Mouse (Mus musculus): ENCODE data around the gene AC124108.1.

AC124108.1 gene

DNA sequence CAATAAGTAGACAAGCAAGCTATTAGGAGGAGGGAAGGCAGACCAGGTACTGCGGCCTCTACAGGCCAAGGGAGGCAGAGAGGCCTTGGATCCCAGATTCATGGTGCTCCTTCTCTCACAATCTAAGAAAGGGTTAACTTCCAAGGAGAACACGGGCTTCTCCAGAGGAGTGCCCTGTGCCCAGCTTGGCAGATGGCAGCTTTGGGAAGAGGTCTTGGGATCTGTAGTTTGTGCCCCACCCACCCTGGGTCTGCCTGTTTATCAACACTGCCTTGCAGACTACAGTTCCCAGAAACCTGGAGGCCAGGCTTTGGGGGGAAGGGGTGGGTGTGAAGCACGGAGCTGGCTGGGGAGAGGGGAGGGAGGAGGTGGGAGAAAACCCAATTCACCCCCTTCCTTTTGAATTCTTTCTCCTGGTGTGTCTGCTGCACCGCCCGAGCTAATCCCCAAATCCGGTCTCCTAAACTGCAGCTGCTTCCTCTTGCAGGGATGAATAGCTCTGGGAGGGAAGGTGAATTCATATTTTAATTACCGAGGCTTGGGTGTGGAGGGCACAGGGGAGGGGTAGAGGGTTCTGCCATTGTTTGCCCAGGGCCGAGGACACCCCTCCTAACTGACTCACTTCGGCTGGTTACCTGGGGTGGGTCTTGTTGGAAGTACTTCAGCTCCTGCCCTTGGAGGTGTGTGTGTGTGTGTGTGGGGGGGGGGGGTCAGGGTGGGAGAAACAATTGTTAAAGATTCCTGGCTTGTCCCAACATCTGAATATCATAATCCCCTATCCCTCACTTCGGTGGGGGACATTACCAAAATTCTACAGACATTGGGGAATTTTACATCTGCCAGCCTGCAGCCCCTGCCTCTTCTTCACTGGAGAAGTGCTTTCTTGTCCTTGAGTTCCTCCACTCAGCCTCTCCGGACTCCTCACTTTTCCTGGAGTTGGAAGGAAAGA, 9.6 kb downstream of the AC124108.1 start:
- in situ Hi-C loops (cut with MboI, MseI): no loop called here

DNA sequence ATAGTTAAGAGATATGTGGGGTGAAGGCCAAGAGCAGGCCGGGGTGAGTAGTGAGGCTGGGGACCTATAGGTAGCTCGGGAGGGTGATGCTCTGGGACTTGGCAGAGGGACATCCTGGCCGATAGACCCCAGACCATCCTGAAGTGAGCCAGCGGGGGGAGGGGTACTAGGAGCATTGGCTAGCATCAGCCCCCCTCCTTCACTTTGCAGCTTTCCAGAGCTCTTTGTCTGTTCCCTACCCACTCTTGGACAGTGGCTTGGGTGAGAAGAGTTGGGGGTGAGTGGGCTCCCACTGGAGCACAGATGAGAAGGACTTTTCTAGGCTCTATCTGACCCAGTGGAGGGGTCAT, 10.2 kb downstream of the AC124108.1 start:
- in situ Hi-C loops (cut with MboI, MseI): no loop called here

DNA sequence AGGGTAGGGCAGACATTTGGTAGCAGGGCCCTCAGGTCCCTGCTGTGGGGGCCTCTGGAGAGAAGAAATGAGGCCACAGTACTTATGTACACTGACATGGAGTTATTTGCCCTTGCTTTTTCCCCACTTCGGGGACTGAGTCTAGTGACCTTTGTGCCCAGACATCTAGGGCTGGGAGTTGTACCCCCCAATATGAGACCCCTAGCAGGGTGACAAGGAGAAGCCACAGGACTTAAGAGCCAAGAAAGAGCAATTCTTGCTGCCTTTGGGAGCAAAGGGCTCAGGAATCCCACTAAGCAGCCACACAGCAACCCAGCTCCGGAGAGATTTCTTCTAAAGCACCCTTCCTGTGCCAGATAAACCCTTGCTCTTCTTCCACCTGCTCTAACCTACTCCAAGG, 10.7 kb downstream of the AC124108.1 start:
- in situ Hi-C loops (cut with MboI, MseI): no loop called here

DNA sequence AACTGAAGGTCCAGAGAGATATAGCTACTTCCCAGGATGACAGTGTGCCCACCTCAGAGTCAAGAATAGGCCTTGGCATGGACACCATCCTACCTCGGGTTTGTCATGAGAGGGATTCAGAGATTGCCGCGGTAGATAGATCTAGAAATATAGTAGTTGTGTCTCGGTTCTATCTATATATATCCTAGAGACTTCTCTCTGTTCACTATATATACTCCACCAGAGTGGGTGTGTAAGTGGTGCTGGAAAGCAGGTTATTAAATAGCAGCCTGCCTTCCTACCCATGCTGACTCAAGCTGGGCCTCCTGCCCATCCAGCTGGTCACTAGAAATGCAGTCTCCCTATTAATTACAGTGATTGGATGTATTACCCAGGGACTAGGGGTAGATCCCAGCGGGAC, 11.5 kb downstream of the AC124108.1 start:
- in situ Hi-C loops (cut with MboI, MseI): no loop called here

DNA sequence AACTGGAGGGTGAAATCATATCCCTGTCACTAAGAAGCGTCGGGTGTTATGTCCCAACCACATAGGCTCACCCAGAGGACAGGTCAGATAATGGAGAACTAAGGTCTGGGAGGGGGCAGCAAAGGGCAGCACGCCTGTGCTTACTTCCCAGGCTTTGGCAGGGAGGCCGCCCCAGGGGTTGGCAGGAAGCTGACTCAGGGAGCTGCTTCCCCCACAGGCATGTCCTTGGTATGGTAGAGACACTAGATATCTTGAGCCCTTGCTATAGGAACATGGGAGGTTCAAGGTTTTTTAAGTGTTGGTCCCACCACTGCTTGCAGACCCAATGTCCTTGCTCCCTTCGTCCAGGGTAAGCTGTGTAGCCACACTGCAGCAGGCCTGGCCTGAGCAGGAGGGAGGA, 14.7 kb downstream of the AC124108.1 start:
- in situ Hi-C loops (cut with MboI, MseI): loop anchor here (5.0 kb wide), 1 partner anchor 44 kb away; no protein-coding TSS in a partner anchor

DNA sequence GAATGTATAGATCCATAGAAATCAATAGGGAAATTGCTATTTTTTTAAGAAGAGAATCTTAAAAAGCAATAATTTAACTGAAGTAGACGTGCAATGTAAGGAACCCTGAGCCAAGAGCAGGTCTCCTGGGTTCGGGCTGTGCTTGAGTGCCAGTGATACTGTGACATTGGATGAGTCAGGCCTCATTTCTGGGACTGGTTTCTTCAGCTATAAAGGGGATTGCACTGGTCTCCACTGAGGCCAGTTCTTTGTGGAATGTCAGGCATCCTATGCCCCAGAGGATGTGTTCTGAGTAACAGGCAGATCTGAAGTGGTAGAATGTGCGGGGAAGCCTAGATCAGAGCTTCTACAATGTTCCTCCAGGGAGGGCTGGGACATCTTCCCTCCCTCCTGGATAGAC, 15.6 kb downstream of the AC124108.1 start:
- in situ Hi-C loops (cut with MboI, MseI): loop anchor here (5.0 kb wide), 1 partner anchor 45 kb away; no protein-coding TSS in a partner anchor

DNA sequence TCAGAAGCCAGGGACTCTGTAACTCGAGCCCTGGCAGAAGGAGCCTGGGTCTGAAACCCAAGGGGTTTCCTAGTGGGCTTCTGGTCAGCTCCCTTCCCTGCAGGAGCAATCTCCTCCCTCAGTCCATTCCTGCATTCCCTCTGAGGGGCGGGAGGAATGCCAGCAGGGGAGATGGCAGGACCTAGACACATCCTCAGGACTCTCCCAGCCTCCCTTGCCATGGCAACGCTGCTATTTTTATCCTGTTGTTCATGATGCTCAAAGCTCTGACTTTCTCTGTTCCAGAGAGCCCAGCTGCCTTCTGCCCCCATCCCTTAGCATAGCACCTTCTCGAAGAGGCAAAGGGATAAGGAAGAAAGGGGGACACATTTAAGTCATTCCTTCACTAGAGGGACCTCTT, 16.9 kb downstream of the AC124108.1 start:
- in situ Hi-C loops (cut with MboI, MseI): loop anchor here (5.0 kb wide), 1 partner anchor 46 kb away; no protein-coding TSS in a partner anchor

DNA sequence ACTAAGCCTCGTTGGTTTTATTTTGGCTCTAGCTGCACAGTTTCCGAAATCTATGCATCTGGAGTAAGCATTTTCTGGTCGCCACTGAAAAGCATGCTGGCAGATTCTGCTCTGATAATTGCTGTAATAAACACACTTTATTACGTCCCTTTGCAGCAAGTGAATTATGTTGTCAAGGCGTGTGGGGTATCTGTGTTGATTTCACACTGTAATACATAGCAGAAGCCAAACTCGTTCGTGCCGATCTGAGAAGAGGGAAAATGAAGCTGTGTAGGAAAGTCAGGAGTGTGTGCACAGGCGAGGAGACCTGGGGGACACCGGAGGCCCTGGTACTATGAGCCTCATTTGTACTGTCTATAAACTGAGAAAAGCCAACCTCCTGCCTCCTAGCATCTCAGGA, 18.1 kb downstream of the AC124108.1 start:
- in situ Hi-C loops (cut with MboI, MseI): loop anchor here (5.0 kb wide), 1 partner anchor 47 kb away; no protein-coding TSS in a partner anchor

DNA sequence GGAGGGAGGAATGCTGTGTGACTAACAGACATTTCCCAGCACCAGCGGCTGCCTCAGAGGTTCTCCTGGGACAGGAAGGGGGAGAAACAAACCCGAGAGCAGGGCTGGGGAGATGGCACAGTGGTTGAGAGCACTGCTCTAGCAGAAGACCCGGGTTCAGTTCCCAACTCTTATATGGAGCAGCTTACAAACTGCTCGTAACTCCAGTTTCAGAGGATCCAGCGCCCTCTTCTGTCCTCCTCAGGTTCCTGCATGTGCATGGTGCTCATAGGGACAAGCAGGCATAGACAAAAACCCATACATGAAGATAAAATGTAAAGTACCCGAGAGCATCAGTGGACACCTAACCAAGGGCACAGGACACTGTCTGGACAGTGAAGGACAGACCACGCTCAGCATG, 19.7 kb downstream of the AC124108.1 start:
- in situ Hi-C loops (cut with MboI, MseI): no loop called here

DNA sequence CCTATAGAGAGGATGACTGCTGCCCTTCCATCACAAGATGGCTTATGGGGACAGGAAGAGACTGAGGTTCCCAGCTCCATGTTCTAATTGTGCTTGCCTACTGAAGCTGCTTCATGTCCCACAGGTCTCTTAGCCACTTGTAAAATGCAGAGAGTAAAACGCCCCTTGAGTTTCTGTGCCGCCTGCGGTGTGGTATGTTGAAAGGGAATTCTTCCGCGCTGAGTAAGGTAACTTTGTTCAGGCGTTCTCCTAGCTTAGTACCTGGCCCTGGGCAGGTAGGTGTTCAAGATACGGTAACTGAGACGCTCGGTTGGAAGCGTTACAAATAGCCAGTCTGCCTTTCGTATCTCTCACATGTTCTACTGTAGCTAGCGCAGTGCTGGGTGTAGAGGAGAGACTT, 20.4 kb downstream of the AC124108.1 start:
- in situ Hi-C loops (cut with MboI, MseI): no loop called here

DNA sequence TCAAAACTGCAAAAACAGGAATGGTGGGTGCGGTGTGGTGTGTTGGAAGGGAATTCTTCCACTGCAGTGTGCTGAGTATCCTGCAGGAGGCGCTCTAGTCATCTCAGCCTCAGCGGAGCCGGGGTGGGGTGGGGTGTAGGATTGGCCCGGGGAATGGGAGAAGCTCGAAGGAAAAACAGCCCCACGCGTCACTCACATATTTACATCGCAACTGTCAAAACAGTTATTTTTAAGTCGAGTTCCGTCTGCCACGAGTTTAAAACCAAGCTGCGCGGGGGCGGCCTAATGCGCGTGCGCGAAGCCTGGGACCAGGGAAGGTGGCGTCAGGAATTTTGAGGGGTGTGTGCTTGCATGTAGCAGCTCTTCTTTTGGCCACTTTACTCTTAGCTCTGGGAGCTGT, 21.0 kb downstream of the AC124108.1 start:
- in situ Hi-C loops (cut with MboI, MseI): no loop called here

DNA sequence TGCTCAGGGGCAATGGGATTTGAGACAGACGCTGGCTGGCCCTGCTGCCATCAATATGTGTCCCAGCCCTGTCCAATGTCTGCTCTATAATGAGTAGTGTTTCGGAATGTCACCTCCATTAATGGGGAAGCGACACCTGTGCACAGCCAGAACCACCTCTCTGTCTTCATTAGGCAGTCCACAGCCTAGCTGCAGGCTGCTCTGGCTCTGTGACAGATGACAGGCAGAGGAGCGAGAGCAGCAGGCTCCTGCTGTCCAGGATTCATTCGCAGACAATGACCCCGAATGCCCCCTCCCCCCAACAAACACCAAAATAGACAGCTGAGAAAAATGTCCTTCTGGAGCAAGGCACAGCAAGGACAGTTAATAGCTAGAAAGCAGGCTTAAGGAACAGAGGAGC, 21.8 kb downstream of the AC124108.1 start:
- in situ Hi-C loops (cut with MboI, MseI): no loop called here

DNA sequence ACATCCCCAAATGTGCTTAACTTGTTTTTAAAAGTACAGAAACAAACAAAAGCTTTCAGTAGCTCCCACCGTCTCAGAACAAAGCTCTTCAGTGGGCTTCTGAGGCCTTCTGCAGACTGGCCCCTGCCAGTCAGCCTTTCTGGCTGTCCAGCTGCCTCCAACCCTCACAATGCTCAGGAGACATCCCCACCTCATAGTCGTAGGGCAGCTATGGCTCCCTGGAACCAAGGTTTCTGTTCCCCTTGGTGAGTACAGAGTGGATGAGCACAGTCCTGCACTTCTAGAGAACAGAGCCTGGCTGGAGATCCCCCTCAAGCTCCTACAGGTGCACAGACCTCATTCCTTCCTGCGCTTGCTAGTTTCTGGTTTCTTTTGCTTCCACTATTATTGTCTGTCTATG, 25.0 kb downstream of the AC124108.1 start:
- in situ Hi-C loops (cut with MboI, MseI): no loop called here

DNA sequence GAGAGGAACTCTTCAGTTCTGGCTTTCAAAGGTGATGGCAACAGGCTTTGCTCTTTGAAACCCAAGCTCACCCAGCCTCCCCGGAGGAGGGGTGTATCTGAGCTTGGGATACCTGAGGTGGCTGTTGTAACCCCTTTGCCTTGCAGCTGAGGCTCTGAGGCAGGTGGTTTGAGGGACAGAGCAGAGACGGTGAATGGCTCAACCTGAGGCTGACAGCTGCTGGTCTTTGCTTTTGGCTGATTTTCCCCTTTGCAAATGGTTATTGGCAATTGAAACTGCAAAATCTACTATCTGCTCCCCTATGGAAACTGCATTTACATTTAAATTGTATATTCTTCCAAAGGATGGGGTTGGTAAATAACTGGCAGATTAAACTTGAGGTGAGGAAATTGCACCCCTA, 30.4 kb downstream of the AC124108.1 start:
- in situ Hi-C loops (cut with MboI, MseI): no loop called here

DNA sequence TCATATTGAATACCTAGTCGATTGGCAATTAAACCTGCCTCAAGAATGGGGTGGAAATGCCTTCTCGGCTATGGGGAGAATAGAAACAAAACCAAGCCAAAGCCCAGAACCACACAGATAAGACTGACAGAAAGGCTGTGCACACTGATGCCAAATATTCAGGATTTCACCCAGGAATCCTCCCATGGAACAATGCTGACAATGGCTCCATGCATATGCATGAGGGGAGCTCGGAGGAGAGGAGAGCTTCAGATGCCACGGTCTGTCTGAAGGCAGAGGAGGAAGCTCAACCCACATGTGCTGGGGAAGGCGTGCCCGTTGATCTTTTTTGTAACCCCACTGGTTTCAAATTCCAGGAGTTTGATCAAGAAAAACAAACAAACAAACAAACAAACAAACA, 30.9 kb downstream of the AC124108.1 start:
- in situ Hi-C loops (cut with MboI, MseI): no loop called here

DNA sequence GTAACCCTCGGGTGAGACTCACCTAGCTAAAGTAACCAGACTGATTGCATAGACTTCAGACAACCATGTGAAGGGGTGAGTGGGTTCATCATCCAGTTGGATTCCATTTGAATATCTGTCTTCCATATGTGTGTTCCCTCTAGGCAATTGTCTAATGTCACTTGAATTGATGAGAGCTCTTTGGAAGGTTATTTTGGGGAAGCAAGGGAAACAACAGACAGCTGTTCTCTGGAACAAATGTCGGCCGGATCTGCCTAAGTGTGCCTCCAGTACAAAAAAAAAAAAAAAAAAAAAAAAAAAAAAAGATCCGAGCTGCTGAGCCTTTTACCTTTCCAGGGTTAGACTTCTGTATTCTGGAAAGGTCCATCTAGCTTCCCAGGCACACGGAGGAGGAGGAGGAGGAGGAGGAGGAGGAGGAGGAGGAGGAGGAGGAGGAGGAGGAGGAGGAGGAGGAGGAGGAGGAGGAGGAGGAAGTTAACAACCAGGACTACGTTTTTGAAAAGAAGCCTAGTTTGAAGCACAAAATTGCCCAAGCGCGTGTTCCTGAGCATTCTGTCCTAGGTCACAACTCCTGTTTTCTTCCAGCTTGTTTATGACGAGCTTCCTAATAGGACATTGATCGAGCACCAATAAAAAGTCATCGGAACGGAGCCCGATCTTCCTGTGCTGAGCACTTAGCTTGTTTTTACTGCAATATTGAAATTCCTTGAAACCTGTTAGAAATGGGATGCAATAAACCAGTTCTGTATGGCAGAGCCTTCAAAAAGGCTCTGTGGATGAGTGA, 35.2 kb downstream of the AC124108.1 start:
- in situ Hi-C loops (cut with MboI, MseI): no loop called here

DNA sequence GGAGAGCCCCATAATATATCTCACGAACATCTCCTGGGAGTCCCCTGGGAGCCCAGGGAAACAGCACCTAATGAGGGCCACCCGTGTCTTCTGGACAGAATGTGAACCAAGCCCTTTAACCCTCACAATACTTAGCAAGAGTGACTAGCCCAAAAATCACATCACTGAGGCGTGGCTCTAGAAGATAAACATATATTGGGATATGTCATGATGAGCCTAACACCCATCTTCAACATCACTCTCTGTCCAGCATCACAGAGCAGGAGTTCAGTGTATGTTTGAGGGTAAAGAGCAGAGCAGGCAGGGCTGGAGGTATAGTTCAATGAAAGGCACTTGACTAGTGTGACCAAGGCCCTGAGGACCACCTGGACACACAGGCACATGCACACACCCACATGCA, 38.4 kb downstream of the AC124108.1 start, which contains the start of gene Gm10188:
Gene Gm10188, minus strand, starts transcription at position 101 of the 400 bp plus-strand sequence.
- in situ Hi-C loops (cut with MboI, MseI): no loop called here

DNA sequence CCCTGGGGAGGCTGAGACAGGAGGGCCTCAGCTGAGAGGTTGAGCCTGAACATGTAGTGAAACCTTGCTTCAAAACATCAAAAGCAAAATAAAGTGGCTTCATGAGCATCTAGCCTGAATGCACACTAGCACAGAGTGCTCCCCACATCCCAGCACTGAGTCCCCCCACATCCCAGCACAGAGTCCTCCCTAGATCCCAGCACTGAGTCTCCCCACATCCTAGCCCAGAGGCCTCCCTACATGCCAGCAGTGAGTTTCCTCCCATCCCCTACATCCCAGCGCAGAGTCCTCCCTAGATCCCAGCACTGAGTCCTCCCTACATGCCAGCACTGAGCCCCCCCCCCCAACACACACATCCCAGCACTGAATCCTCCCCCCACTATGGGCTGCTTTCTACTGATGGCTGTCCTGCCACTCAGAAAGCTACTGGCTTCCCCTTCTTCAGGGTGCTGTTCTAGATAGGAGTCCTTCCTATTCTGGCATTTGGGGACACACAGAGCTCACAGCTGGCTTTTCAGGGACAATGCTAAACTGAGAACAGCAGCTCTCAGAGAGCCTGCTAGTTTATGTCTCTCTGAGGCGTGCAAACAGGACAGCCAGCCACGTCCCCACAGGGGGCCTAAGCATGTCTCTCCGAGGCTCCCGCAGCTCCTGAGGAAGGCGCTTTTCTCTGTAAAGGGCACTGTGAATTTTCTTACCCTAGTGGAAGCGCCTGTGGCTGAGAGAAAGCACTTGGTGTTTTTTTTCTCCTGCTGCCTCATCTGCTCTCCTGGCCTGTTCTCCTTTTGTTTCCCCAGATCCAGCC, 40.4 kb downstream of the AC124108.1 start:
- in situ Hi-C loops (cut with MboI, MseI): no loop called here

DNA sequence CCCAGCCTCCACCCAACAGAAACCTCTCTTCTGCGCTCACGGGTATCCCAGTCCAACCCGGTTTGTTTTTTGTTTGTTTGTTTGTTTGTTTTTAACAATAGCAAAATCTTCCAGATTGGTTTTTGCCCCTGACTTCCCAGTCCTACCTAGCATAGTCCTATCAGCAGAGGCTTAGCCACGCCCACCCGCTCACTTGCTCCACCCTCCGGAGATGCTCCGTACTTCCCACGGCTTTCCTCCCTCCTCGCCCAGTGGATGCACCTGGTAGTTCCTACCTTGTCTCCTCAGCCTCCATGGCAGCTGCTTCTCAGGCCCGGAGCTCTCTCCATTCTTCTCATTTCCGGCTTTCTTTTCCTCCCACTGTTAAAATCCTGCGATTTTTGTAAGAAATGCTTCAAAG, 42.3 kb downstream of the AC124108.1 start:
- in situ Hi-C loops (cut with MboI, MseI): no loop called here

DNA sequence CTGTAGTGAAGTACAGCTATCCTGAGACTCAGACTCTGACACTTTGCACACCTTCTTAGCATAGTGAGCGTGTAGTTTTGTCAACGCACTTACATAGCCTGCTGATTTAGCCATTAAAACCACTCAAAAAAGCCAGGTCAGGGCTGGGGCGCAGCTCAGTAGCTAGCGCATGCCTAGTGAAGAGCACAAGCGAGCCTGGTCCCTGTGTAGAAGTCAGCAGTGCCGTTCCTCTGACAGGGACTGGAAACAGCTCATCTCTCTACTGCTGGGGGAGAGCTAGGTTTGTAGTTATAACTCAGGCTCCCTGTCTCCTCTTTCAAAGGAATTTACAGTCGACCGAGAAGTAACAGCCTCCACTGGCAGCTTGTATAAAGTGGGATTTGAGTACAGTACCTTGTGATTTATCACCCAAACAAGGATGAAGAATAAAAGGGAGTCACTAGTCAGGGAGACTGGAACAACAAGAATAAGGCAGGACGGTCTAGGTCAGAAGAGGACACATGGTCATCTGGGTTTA, 43.6 kb downstream of the AC124108.1 start:
- in situ Hi-C loops (cut with MboI, MseI): no loop called here

DNA sequence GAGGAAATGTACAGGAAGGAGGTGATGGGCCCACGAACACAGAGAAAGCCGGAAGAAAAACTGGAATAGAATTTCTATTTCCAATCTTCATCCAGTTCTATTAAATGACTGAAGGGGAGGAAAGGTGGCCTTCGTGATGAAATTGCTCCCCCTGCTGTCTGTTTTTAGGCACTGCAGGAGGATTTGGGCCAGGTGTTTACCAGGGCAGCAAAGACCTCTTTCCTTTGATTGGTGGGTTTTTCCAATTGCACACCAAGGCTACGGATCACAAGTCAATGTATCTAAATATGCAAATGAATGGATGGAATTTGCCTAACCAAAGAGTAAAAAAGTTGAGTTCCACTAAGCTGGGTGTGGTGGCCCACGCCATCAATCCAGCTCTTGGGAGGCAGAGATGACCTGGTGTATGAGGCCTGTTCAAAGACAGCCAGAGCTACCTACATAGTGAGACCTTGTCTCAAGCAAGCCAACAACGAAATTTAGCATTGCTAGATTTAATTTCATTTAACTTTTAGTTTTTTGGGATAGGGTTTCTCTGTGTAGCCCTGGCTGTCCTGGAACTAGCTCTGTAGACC, 46.4 kb downstream of the AC124108.1 start:
- in situ Hi-C loops (cut with MboI, MseI): no loop called here
